Mouse (Mus musculus) brain, embryonic 14.5 days (tissue): ENCODE data around the gene Bmi1.

Source experiments
- CTCF ChIP-seq: fragments of 200-500 bp; IDR thresholded peaks from 2 replicates; pipeline ENCODE4 v1.5.1; 2012; ENCODE audit warnings: inconsistent platforms, mild to moderate bottlenecking, moderate library complexity, borderline replicate concordance; ENCODE audit not compliant: insufficient read depth, insufficient read length; ENCODE audit errors: extremely low read depth
- POLR2A ChIP-seq: fragments of 200-500 bp; IDR thresholded peaks from 2 replicates; pipeline ENCODE4 v1.6.1; 2012; ENCODE audit warnings: mild to moderate bottlenecking, inconsistent platforms, borderline replicate concordance; ENCODE audit not compliant: poor library complexity, insufficient read depth, insufficient read length, severe bottlenecking; ENCODE audit errors: extremely low read depth

DNA sequence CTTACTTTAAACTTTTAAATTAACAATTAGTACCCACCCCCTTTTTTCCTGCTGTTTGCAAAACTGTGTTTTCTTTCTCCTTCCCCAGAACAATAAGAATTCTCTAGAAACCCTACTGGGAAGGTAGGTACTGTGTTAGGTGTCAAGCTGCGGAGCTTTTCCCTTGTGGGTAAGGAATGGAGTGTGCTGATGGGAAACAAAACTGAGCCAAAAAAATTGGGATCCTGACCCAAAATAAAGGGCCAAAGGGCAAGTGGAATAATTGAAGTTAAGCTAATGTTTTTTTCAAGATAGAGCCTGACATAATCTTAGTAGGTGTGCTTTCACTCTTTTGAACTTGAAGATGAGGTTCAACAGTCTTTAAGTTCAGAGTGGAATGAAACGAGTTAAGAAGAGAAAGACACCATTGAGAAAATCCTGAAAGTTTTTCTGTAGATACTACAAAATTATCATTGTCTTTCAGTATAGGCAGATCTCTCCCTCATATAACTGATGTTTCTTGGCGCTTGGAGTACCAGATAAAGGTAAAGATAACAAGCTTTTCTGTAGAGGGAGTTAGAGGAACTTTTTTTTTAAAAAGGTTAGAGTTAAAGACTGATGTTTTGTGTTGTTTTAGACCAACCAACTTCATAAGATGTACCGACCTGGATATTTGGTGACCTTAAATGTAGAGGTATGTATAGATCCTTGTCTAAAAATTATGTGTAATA is 2.5 kb upstream of the Bmi1 start:
- TF ChIP-seq CTCF, result no peak
- no peak for TF ChIP-seq POLR2A
